Mouse (Mus musculus) cerebellum, adult 11 months (tissue): ENCODE results near the gene Zranb3.
"Not testable (repeated sequence)": the region's sequence is repeated elsewhere in the genome, so short reads cannot be mapped to it uniquely, and the experiment has no call there.

Experiments
- DNase-seq: peaks from one replicate; pipeline ENCODE4 v3.0.0; 2022

The Zranb3 gene

GRCm38 (mm10) chr1:127985391-127985790 is 117.5 kb downstream of the Zranb3 start:
- DNase-seq, result no peak

- DNase-seq, result no peak
These were observed 119.4 kb downstream of the Zranb3 start for GRCm38 (mm10) chr1:127983274-127983993.

- no peak for DNase-seq
These were observed 120.6 kb downstream of the Zranb3 start for GRCm38 (mm10) chr1:127982268-127982667.

- no peak for DNase-seq
These were observed 121.8 kb downstream of the Zranb3 start for GRCm38 (mm10) chr1:127980911-127981559.

- no peak for DNase-seq
These were observed 124.7 kb downstream of the Zranb3 start for GRCm38 (mm10) chr1:127978125-127978524.

- no peak for DNase-seq
These were observed 126.7 kb downstream of the Zranb3 start for GRCm38 (mm10) chr1:127976106-127976505.

- DNase-seq, result no peak
These were observed 127.2 kb downstream of the Zranb3 start for GRCm38 (mm10) chr1:127975676-127976075.

- DNase-seq, result no peak
These were observed 128.8 kb downstream of the Zranb3 start for GRCm38 (mm10) chr1:127974082-127974481.

- no peak for DNase-seq
These were observed 132.0 kb downstream of the Zranb3 start for GRCm38 (mm10) chr1:127970870-127971269.

- DNase-seq, result no peak
These were observed 139.5 kb downstream of the Zranb3 start for GRCm38 (mm10) chr1:127963326-127963725.

GRCm38 (mm10) chr1:127961140-127961539 is 141.7 kb downstream of the Zranb3 start:
- no peak for DNase-seq

- DNase-seq, result no peak
These were observed 143.5 kb downstream of the Zranb3 start for GRCm38 (mm10) chr1:127959312-127959718.

- no peak for DNase-seq
These were observed 144.0 kb downstream of the Zranb3 start for GRCm38 (mm10) chr1:127958801-127959200.

GRCm38 (mm10) chr1:127956524-127956923 is 146.3 kb downstream of the Zranb3 start:
- DNase-seq, result no peak

GRCm38 (mm10) chr1:127954800-127955199 is 148.0 kb downstream of the Zranb3 start:
- no peak for DNase-seq

GRCm38 (mm10) chr1:127954198-127954597 is 148.6 kb downstream of the Zranb3 start:
- not testable (repeated sequence) for DNase-seq

- no peak for DNase-seq
These were observed 150.6 kb downstream of the Zranb3 start for GRCm38 (mm10) chr1:127952276-127952675.

GRCm38 (mm10) chr1:127948748-127949147 is 154.1 kb downstream of the Zranb3 start:
- no peak for DNase-seq

- DNase-seq, result no peak
These were observed 156.1 kb downstream of the Zranb3 start for GRCm38 (mm10) chr1:127946615-127947249.

- DNase-seq, result no peak
These were observed 156.9 kb downstream of the Zranb3 start for GRCm38 (mm10) chr1:127945696-127946575.

GRCm38 (mm10) chr1:127943516-127943915 is 159.3 kb downstream of the Zranb3 start:
- DNase-seq, result no peak

GRCm38 (mm10) chr1:127942231-127942630 is 160.6 kb downstream of the Zranb3 start:
- DNase-seq, result no peak

GRCm38 (mm10) chr1:127937277-127937676 is 165.6 kb downstream of the Zranb3 start:
- DNase-seq, result no peak
